Mouse (Mus musculus) retina, embryonic 14.5 days (tissue): Measurements from ENCODE around the gene Nox1.
"Not testable (repeated sequence)": the region's sequence is repeated elsewhere in the genome, so short reads cannot be mapped to it uniquely, and the experiment has no call there.

Source experiments
- DNase-seq: peaks from one replicate; pipeline ENCODE4 v3.0.0-alpha.2; 2015; ENCODE audit warnings: low spot score

Gene Nox1

DNA sequence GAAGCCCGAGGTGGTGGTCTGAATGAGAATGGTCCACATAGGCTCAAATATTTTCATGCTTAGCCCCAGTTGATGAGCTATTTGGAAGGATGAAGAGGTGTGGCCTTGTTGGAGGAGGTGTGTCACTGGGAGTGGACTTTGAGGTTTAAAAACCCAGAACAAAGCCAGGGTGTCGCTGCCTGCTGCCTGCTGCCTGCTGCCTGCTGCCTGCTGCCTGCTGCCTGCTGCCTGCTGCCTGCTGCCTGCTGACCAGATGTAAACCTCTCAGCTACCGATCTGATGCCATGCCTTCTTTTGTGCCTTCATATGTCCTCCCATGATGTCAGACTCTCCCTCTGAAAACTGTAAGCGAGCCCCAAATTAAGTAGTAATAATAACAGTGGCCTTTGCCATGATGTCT is at the start of gene Nox1:
Nox1 (minus strand) TSS at position 101 of the 400 bp plus-strand sequence.
- no peak for DNase-seq

GRCm38 (mm10) chrX:134262129-134262528 is 40.4 kb upstream of the Nox1 start:
- no peak for DNase-seq

GRCm38 (mm10) chrX:134261191-134261590 is 39.4 kb upstream of the Nox1 start:
- DNase-seq = no peak

DNA sequence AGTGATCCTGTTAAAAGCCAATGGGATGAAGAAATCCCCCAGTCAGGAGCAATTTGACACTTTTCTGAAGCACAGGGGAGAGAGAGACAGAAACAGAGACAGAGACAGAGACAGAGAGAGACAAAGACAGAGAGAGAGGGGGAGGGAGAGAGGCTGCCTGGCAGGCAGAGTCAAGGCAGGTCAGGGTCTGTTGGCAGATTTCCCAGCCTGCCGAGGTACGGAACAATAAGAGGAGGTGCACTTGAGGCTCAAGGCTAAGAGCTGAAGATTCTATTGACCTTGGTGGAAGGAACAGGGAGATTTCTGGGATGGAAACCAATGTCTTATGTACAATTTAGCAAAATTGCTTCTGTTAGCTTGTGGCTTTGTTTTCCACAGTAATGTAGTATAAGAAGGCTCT is 26.4 kb upstream of the Nox1 start:
- DNase-seq = no peak

GRCm38 (mm10) chrX:134245946-134246345 is 24.2 kb upstream of the Nox1 start:
- DNase-seq = no peak

DNA sequence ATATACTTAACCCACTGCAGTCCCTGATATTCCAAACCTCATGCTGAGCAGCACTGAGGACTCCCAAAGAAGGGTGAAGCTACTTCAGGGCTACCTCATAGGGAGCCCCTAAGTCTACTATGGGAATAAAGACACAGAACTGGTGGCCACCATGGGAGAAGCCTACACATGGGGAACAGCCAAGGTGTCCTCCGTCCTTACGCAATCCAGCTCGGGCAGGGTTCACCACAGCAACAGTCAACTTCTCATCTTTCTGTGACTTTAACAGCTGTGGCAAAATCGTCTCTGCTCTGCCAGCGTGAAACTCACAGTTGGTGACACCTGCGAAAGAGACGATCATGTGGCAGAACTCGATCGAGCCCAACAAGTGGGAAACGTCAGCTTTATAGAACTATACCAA is 16.5 kb upstream of the Nox1 start:
- no peak for DNase-seq

- DNase-seq = no peak
These were observed 11.3 kb upstream of the Nox1 start for GRCm38 (mm10) chrX:134233048-134233447.

- DNase-seq = no peak
These were observed 1.1 kb downstream of the Nox1 start for GRCm38 (mm10) chrX:134220618-134221017.

DNA sequence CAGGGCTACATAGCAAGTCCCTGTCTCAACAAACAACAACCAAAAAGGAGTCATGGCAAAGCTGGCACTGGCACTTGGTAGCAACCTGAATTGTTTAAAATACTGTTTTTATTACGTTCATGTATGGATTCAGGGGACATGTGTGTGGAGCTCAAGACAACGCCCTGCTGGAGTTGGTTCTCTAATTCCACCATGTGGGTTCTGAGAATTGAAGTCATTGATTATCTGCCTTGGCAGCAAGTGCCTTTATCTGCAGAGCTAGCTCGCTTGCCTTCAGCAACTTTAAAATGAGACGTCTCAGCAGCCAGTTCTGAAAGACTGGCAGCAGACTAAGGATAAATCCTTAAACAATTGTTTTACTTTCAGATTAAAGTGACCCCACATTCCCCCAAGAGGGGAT is 3.6 kb downstream of the Nox1 start:
- no peak for DNase-seq

GRCm38 (mm10) chrX:134211151-134211642 is 10.6 kb downstream of the Nox1 start:
- DNase-seq = no peak

DNA sequence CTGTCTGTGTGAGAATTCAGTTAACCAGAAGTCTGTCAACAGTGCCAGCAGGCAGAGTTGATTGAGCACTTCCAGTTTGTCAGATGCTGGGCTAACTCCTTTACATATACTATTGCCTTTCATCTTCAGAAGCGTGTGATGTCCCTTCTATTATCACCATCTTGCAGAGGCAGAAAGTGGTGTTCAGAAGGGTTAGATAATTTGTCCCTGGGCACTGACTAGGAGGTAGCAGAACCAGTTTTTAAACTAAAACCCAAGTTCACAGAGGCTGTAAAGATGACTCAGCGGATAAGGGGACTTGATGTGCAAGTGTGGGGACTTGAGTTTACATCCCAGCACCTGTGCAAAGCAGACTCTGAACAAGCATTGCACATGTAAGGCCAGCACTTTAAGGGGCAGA is 13.3 kb downstream of the Nox1 start:
- DNase-seq = no peak

- not testable (repeated sequence) for DNase-seq
These were observed 34.6 kb downstream of the Nox1 start, which contains the start of gene Arl13a for GRCm38 (mm10) chrX:134187201-134187600. Gene Arl13a (plus strand): TSS chrX:134187501.

- DNase-seq = no peak
These were observed 47.1 kb downstream of the Nox1 start for GRCm38 (mm10) chrX:134174699-134175098.

GRCm38 (mm10) chrX:134170584-134170983 is 51.2 kb downstream of the Nox1 start:
- DNase-seq = no peak

- no peak for DNase-seq
These were observed 58.3 kb downstream of the Nox1 start for GRCm38 (mm10) chrX:134163484-134163883.

- DNase-seq = peak; percentile 2
These were observed 58.9 kb downstream of the Nox1 start for GRCm38 (mm10) chrX:134162826-134163225.

- peak; percentile 9 for DNase-seq
These were observed 59.6 kb downstream of the Nox1 start, which contains the start of gene Xkrx for GRCm38 (mm10) chrX:134162043-134162720. Gene Xkrx (minus strand): TSS chrX:134162076.

DNA sequence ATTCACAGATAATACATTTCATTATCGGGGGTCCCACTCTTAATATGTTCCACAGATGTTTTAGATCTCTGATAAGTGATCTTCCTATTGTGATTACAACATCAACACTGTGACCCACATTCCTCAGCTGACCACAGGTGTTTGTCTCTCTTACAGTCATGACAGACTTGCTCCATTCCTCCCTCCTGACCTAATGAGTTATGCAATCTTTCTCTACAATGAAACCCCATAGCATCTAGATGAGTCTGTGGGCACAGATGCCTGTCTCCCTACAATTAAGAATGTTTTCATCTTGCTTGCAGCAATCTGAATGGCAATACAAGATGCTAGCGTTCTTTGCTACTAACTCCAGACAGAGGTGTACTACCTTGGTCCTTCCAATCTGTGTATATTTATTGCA is 61.3 kb downstream of the Nox1 start:
- no peak for DNase-seq

DNA sequence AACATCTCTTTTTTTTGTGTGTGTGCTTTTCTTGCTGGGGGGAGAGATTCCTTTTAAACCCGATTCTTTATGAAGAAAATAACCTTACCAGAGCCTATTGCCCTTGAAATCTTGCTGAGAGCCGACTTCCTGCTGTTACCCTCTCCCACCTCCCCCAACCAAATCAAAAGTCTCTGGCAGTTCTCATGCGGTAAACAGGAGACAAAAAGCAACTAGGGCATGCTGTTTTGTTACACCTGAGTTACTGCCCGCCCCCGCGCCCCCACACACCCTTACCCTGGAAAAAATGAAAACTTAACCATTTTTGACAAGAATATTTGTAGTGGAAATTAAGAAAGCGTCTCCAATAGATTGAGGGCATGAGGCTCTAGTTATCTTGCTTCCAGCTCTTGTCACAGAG is 63.6 kb downstream of the Nox1 start:
- no peak for DNase-seq

- DNase-seq = no peak
These were observed 79.8 kb downstream of the Nox1 start for GRCm38 (mm10) chrX:134141986-134142385.

GRCm38 (mm10) chrX:134141551-134141950 is 80.2 kb downstream of the Nox1 start:
- DNase-seq = no peak

- no peak for DNase-seq
These were observed 81.7 kb downstream of the Nox1 start for GRCm38 (mm10) chrX:134140024-134140423.

GRCm38 (mm10) chrX:134133821-134134220 is 87.9 kb downstream of the Nox1 start:
- peak; percentile 1 for DNase-seq

GRCm38 (mm10) chrX:134132295-134132694 is 89.5 kb downstream of the Nox1 start:
- peak; percentile 63 for DNase-seq
